Mouse (Mus musculus): ENCODE results near the gene 2210010C04Rik. TPM values are rescaled to one million over a fixed set of nuclear protein-coding genes. Genes with fewer than 3 reads are reported as not detected.

The 2210010C04Rik gene
- total RNA-seq (2022) = not detected

- DNase-seq (ENCODE audit: low spot score in 2 of 2) = no peak
Observed at GRCm38 (mm10) chr6:41035409-41035808, at the start of gene 2210010C04Rik. Gene 2210010C04Rik, minus strand, starts transcription at chr6:41035509.

- DNase-seq (ENCODE audit: low spot score in 2 of 2) = no peak
Observed at GRCm38 (mm10) chr6:41080121-41080520, 44.8 kb upstream of the 2210010C04Rik start.

- DNase-seq (ENCODE audit: low spot score in 2 of 2) = no peak
Observed at GRCm38 (mm10) chr6:41078539-41079303, 43.4 kb upstream of the 2210010C04Rik start.

- DNase-seq (ENCODE audit: low spot score in 2 of 2) = no peak
Observed at GRCm38 (mm10) chr6:41075753-41076152, 40.4 kb upstream of the 2210010C04Rik start.

- DNase-seq (ENCODE audit: low spot score in 2 of 2) = no peak
Observed at GRCm38 (mm10) chr6:41063332-41063731, 28.0 kb upstream of the 2210010C04Rik start.

GRCm38 (mm10) chr6:41062746-41063145 is 27.4 kb upstream of the 2210010C04Rik start:
- no peak for DNase-seq (ENCODE audit: low spot score in 2 of 2)

GRCm38 (mm10) chr6:41062081-41062480 is 26.8 kb upstream of the 2210010C04Rik start:
- DNase-seq (ENCODE audit: low spot score in 2 of 2) = no peak

GRCm38 (mm10) chr6:41061085-41061484 is 25.8 kb upstream of the 2210010C04Rik start:
- no peak for DNase-seq (ENCODE audit: low spot score in 2 of 2)

- peak in 1 of 2 experiments; percentile 19 for DNase-seq (ENCODE audit: low spot score in 2 of 2)
Observed at GRCm38 (mm10) chr6:41057653-41058052, 22.3 kb upstream of the 2210010C04Rik start.

GRCm38 (mm10) chr6:41055581-41055980 is 20.3 kb upstream of the 2210010C04Rik start:
- DNase-seq (ENCODE audit: low spot score in 2 of 2) = no peak

- no peak for DNase-seq (ENCODE audit: low spot score in 2 of 2)
Observed at GRCm38 (mm10) chr6:41054379-41054778, 19.1 kb upstream of the 2210010C04Rik start.

- no peak for DNase-seq (ENCODE audit: low spot score in 2 of 2)
Observed at GRCm38 (mm10) chr6:41051824-41052223, 16.5 kb upstream of the 2210010C04Rik start.

GRCm38 (mm10) chr6:41048602-41049001 is 13.3 kb upstream of the 2210010C04Rik start:
- DNase-seq (ENCODE audit: low spot score in 2 of 2) = no peak

GRCm38 (mm10) chr6:41047961-41048360 is 12.7 kb upstream of the 2210010C04Rik start:
- no peak for DNase-seq (ENCODE audit: low spot score in 2 of 2)

- no peak for DNase-seq (ENCODE audit: low spot score in 2 of 2)
Observed at GRCm38 (mm10) chr6:41047202-41047601, 11.9 kb upstream of the 2210010C04Rik start.

- no peak for DNase-seq (ENCODE audit: low spot score in 2 of 2)
Observed at GRCm38 (mm10) chr6:41046553-41046952, 11.2 kb upstream of the 2210010C04Rik start.

GRCm38 (mm10) chr6:41044753-41045152 is 9.4 kb upstream of the 2210010C04Rik start:
- DNase-seq (ENCODE audit: low spot score in 2 of 2) = no peak

- DNase-seq (ENCODE audit: low spot score in 2 of 2) = no peak
Observed at GRCm38 (mm10) chr6:41044314-41044713, 9.0 kb upstream of the 2210010C04Rik start.

- no peak for DNase-seq (ENCODE audit: low spot score in 2 of 2)
Observed at GRCm38 (mm10) chr6:41032802-41033201, 2.5 kb downstream of the 2210010C04Rik start.

GRCm38 (mm10) chr6:41032231-41032630 is 3.1 kb downstream of the 2210010C04Rik start:
- no peak for DNase-seq (ENCODE audit: low spot score in 2 of 2)

- DNase-seq (ENCODE audit: low spot score in 2 of 2) = no peak
Observed at GRCm38 (mm10) chr6:41030821-41031220, 4.5 kb downstream of the 2210010C04Rik start.

- no peak for DNase-seq (ENCODE audit: low spot score in 2 of 2)
Observed at GRCm38 (mm10) chr6:41027053-41027452, 8.3 kb downstream of the 2210010C04Rik start.
